Mouse (Mus musculus) stomach, postnatal 0 days (tissue): Measurements from ENCODE around the gene Akap13.

Experiments used
- CTCF ChIP-seq: IDR thresholded peaks from 2 replicates; pipeline ENCODE4 v1.5.1; 2016; ENCODE audit warnings: antibody characterized with exemption, low read depth, mild to moderate bottlenecking, moderate library complexity
- EP300 ChIP-seq: optimal IDR thresholded peaks from 2 replicates; pipeline ENCODE3; 2016; ENCODE audit warnings: antibody characterized with exemption

- TF ChIP-seq CTCF (no peak), EP300 (no peak)
Observed at GRCm38 (mm10) chr7:75499271-75499670, 43.9 kb downstream of the Akap13 start.
